Mouse (Mus musculus): ENCODE measurements around the gene Gm4767. TPM values are rescaled to one million over a fixed set of nuclear protein-coding genes. Genes with fewer than 3 reads are reported as not detected.
A peak's percentile ranks its signal among the peaks of the same experiment; 100 is the strongest.
"Not testable (repeated sequence)": the region's sequence is repeated elsewhere in the genome, so short reads cannot be mapped to it uniquely, and the experiment has no call there.

The Gm4767 gene
- 3.1 and 4.2 TPM in 2 replicates for polyA plus RNA-seq (2015; fragmentation: Nextera tagmentation; extraction: Ambion mirVana)

DNA sequence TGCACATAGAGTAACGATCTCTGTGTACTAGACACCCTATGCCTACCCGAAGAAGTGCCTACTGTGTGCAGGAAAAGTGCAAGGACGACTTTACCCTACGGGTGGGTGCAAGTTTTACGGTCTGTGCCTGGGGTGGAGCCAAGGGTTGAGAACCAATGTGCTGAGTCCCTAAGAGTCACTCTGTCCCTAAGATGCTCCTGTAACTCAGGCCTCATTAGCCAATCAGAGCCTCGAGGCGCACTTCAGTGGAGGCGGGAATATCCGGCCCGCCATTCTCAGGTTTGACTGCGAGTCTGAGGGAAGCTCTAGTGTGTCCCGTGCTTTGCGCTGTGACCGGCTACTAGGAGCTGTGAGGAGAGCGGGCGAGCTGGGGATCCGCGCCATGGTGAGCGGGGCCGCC is at the start of gene Gm4767:
Gm4767 (plus strand) TSS at position 288 of the 400 bp plus-strand sequence.
- not testable (repeated sequence) for H3K4me2 ChIP-seq (replicated peaks; ENCODE audit: low read depth, low read length); H3K4me3 ChIP-seq (ENCODE audit: low read length)
- WGBS = 22% methylated on average over 11 of the region's 20 CpGs

DNA sequence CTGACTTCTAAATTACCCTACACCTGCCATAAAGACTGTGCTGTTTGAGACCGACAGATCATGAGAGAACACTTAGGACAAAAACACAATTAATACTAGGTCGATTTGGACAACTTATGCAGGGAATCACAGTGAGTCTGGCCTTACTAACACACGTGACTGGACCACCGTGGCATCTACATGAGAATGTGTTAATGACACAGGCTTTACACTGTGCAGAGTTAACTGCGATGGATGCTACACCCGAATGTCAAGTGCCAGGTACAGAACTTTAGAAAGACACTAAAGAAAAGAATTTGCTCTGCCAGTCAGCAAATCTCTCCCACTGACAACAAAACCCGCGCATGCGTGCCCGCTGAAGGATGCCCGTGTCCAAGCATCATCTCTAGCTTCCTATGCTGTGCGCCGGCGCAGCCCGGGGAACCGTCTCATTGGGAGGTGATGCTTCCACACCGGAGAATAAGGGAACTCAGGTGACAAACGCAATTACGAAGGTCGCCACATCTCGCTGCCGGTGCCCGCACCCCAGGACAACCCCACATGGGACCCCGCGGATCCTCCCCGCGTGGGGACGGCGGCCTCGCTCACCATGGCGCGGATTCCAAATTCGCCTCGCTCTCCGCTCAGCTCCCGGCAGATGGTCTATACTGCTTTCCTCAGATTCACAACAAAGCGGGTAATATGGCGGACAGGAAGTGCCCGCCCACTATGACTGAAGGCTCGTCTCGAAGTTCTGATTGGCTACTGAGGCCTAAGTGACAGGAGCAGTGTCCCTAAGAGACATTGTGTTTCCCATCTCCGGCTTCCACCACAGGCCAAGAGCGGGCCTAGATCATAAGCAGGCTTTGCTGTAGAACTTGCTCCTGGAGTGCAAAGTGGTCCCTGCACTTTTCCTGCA is 41.2 kb upstream of the Gm4767 start, which contains the start of gene Gm3055:
Gm3055 (minus strand) TSS at position 656 of the 898 bp plus-strand sequence.
- not testable (repeated sequence) for H3K9ac ChIP-seq (replicated peaks; ENCODE audit: low read length); H3K4me2 ChIP-seq (replicated peaks; ENCODE audit: low read depth, low read length); H3K4me1 ChIP-seq (ENCODE audit: insufficient read depth, low read length); H3K4me3 ChIP-seq (ENCODE audit: low read length); H3K36me3 ChIP-seq (ENCODE audit: insufficient read depth, low read length); H3K27ac ChIP-seq (ENCODE audit: low read length); H3K27me3 ChIP-seq (ENCODE audit: insufficient read depth, low read length); H3K9me3 ChIP-seq (ENCODE audit: low read length)
- peak; percentile 97 for ATAC-seq (ENCODE audit: low FRiP score, low TSS enrichment)
- WGBS = no CpG with 5 or more reads among the region's 43 CpGs

More for the DNA sequence above, at the start of gene Gm4767:
- not testable (repeated sequence) for H3K27ac ChIP-seq (ENCODE audit: low read length); H3K36me3 ChIP-seq (ENCODE audit: insufficient read depth, low read length); H3K4me1 ChIP-seq (ENCODE audit: insufficient read depth, low read length); H3K27me3 ChIP-seq (ENCODE audit: insufficient read depth, low read length); H3K9me3 ChIP-seq (ENCODE audit: low read length); H3K9ac ChIP-seq (replicated peaks; ENCODE audit: low read length)
- 0 out of 2 replicates have a peak, but pooled peaks have one; percentile 57 for ATAC-seq (ENCODE audit: low FRiP score, low TSS enrichment)

DNA sequence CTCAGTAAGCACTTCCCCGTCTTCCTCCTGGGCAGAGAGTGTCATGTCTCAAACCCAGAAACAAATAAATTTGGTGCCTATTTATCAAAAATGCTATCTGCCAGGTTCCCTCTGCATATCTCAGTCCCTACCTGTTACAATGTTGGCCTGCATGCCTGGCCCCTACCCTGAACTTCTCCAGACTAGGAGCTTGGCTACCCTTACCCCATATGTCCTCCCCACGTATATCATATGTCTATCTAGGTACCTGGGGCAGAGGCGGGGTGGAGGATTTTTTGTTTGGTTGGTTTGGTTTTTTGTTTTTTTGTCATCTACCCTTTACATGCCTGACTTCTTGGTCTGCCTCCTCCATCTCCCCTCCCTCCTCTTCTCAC is 40.6 kb upstream of the Gm4767 start:
- WGBS = no CpG with 5 or more reads among the region's 3 CpGs

DNA sequence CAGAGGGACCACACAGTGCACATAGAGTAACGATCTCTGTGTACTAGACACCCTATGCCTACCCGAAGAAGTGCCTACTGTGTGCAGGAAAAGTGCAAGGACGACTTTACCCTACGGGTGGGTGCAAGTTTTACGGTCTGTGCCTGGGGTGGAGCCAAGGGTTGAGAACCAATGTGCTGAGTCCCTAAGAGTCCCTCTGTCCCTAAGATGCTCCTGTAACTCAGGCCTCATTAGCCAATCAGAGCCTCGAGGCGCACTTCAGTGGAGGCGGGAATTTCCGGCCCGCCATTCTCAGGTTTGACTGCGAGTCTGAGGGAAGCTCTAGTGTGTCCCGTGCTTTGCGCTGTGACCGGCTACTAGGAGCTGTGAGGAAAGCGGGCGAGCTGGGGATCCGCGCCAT is 34.2 kb downstream of the Gm4767 start:
- H3K4me2 ChIP-seq (replicated peaks; ENCODE audit: low read depth, low read length); H3K9ac ChIP-seq (replicated peaks; ENCODE audit: low read length); H3K27me3 ChIP-seq (ENCODE audit: insufficient read depth, low read length); H3K27ac ChIP-seq (ENCODE audit: low read length); H3K4me1 ChIP-seq (ENCODE audit: insufficient read depth, low read length); ATAC-seq (ENCODE audit: low FRiP score, low TSS enrichment); H3K36me3 ChIP-seq (ENCODE audit: insufficient read depth, low read length); H3K9me3 ChIP-seq (ENCODE audit: low read length); H3K4me3 ChIP-seq (ENCODE audit: low read length): not testable (repeated sequence)
- no CpG with 5 or more reads among the region's 18 CpGs for WGBS

More for the DNA sequence above, 40.6 kb upstream of the Gm4767 start:
- H3K4me1 ChIP-seq (ENCODE audit: insufficient read depth, low read length); H3K27ac ChIP-seq (ENCODE audit: low read length); H3K4me2 ChIP-seq (replicated peaks; ENCODE audit: low read depth, low read length); H3K4me3 ChIP-seq (ENCODE audit: low read length); H3K36me3 ChIP-seq (ENCODE audit: insufficient read depth, low read length); H3K27me3 ChIP-seq (ENCODE audit: insufficient read depth, low read length); H3K9me3 ChIP-seq (ENCODE audit: low read length); H3K9ac ChIP-seq (replicated peaks; ENCODE audit: low read length): not testable (repeated sequence)
- peak; percentile 33; the same call in 1 of the 2 replicates for ATAC-seq (ENCODE audit: low FRiP score, low TSS enrichment)

DNA sequence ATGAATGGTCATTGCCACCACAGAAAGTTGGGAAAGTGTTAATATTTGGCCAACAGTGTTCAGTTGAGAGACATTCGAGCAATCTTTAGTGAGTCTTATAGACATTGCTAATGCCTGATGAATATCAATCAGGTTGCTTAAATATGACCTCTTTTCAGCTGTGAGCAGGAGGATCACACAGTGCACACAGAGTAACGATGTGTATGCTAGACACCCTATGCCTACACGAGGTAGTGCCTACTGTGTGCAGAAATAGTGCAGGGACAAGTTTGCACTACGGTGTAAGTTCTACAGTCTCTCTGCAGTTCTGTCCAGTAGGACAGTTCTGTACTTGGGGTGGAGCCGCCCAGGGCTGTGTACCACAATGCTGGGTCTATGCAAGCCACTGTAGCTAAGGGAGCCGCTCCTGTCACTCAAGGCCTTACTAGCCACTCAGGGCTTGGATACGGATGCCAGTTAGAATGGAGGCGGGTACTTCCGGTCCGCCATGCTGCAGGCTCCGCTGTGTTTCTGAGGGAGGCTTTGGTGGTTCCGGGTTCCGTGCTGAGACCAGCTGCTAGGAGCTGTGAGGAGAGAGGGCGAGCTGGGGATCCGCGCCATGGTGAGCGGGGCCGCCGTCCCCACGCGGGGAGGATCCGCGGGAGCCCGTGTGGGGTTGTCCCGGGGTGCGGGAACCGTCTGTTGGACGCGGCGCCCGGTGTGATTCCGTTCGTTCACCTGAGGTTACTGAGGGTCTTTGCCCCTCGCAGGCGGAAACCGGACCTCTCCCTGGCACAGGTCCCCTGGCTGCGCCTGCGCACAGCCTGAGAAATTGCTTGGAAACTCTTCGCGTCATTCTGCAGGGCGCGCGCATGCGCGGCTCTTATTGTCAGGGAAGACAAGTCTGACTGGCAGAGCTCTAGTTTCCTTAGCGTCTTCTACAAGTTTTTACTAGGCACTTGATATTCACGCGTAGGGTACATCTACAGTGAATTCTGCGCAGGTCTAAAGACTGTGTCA is 51.7 kb downstream of the Gm4767 start, which contains the start of gene Gm32687:
Gm32687 (plus strand) TSS at position 526 of the 999 bp plus-strand sequence.
- not testable (repeated sequence) for H3K27me3 ChIP-seq (ENCODE audit: insufficient read depth, low read length); H3K4me3 ChIP-seq (ENCODE audit: low read length); H3K27ac ChIP-seq (ENCODE audit: low read length); H3K9ac ChIP-seq (replicated peaks; ENCODE audit: low read length); H3K4me1 ChIP-seq (ENCODE audit: insufficient read depth, low read length); H3K4me2 ChIP-seq (replicated peaks; ENCODE audit: low read depth, low read length); H3K36me3 ChIP-seq (ENCODE audit: insufficient read depth, low read length); H3K9me3 ChIP-seq (ENCODE audit: low read length)
- peak; percentile 100 for ATAC-seq (ENCODE audit: low FRiP score, low TSS enrichment)
- 25% methylated on average over 4 of the region's 49 CpGs for WGBS

Other genes with a start within 250 kb of the Gm4767 start
- 41.0 and 52.0 TPM in 2 replicates for gene Tle2, start 237.6 kb upstream of the Gm4767 start, polyA plus RNA-seq (2015; fragmentation: Nextera tagmentation; extraction: Ambion mirVana)
- 18.5 and 22.8 TPM in 2 replicates for gene Tle6, start 211.1 kb upstream of the Gm4767 start, polyA plus RNA-seq (2015; fragmentation: Nextera tagmentation; extraction: Ambion mirVana)
- 0.66 and 0.82 TPM in 2 replicates for gene BC025920, start 205.9 kb upstream of the Gm4767 start, polyA plus RNA-seq (2015; fragmentation: Nextera tagmentation; extraction: Ambion mirVana)
- 41.8 and 48.4 TPM in 2 replicates for gene Sirt6, start 184.4 kb upstream of the Gm4767 start, polyA plus RNA-seq (2015; fragmentation: Nextera tagmentation; extraction: Ambion mirVana)
- 16.0 and 17.6 TPM in 2 replicates for gene Ankrd24, start 183.6 kb upstream of the Gm4767 start, polyA plus RNA-seq (2015; fragmentation: Nextera tagmentation; extraction: Ambion mirVana)
- 5.6 and 6.3 TPM in 2 replicates for gene Gm10778, start 163.1 kb upstream of the Gm4767 start, polyA plus RNA-seq (2015; fragmentation: Nextera tagmentation; extraction: Ambion mirVana)
- 17.9 and 19.4 TPM in 2 replicates for gene Zfp433, start 107.4 kb upstream of the Gm4767 start, polyA plus RNA-seq (2015; fragmentation: Nextera tagmentation; extraction: Ambion mirVana)
- 12.1 and 14.4 TPM in 2 replicates for gene Gm3055, start 41.0 kb upstream of the Gm4767 start, polyA plus RNA-seq (2015; fragmentation: Nextera tagmentation; extraction: Ambion mirVana)
- gene Gm32687, start 51.7 kb downstream of the Gm4767 start, polyA plus RNA-seq (2015; fragmentation: Nextera tagmentation; extraction: Ambion mirVana) = 9.9 and 13.5 TPM in 2 replicates
- 4.3 and 4.8 TPM in 2 replicates for gene Zfp781, start 118.3 kb downstream of the Gm4767 start, polyA plus RNA-seq (2015; fragmentation: Nextera tagmentation; extraction: Ambion mirVana)
- 16.9 and 17.6 TPM in 2 replicates for gene Zfp873, start 235.9 kb downstream of the Gm4767 start, polyA plus RNA-seq (2015; fragmentation: Nextera tagmentation; extraction: Ambion mirVana)

Data from kidney, embryonic 16.5 days (tissue).